Mouse (Mus musculus) sigmoid colon, adult 10 weeks (tissue): Measurements from ENCODE around the gene Rapgef6. TPM values are rescaled to one million over a fixed set of nuclear protein-coding genes. Genes with fewer than 3 reads are reported as not detected.

ENCODE experiments used
- polyA plus RNA-seq: library from polyadenylated mRNA; stranded (reverse); fragments of 350-450 nt; fragmentation: Illumina TruSeq; extraction: RNeasy Lipid Tissue Mini Kit (QIAGEN cat#74804); gene quantifications from one replicate; pipeline ENCODE4 v1.2.3, GENCODE M21; 2014; ENCODE audit warnings: low read depth, low replicate concordance

Rapgef6 gene
- 46.3 TPM for polyA plus RNA-seq

GRCm38 (mm10) chr11:54522529-54523430 is at the start of gene Rapgef6:
Gene Rapgef6, plus strand, starts transcription at chr11:54522847.

Other genes with a start within 250 kb of the Rapgef6 start
- 2.9 TPM for gene Acsl6, start 219.0 kb upstream of the Rapgef6 start, polyA plus RNA-seq
- gene Meikin, start 152.2 kb upstream of the Rapgef6 start, polyA plus RNA-seq, result not detected
- gene Fnip1, start 84.6 kb upstream of the Rapgef6 start, polyA plus RNA-seq, result 65.5 TPM